Mouse (Mus musculus) layer of hippocampus, adult 9-10 months (tissue): ENCODE results near the gene Pink1.
A peak's percentile ranks its signal among the peaks of the same experiment; 100 is the strongest.

ENCODE experiments used
- DNase-seq: peaks from one replicate; pipeline ENCODE4 v3.0.0; 2022; ENCODE audit warnings: low spot score

Gene Pink1

DNA sequence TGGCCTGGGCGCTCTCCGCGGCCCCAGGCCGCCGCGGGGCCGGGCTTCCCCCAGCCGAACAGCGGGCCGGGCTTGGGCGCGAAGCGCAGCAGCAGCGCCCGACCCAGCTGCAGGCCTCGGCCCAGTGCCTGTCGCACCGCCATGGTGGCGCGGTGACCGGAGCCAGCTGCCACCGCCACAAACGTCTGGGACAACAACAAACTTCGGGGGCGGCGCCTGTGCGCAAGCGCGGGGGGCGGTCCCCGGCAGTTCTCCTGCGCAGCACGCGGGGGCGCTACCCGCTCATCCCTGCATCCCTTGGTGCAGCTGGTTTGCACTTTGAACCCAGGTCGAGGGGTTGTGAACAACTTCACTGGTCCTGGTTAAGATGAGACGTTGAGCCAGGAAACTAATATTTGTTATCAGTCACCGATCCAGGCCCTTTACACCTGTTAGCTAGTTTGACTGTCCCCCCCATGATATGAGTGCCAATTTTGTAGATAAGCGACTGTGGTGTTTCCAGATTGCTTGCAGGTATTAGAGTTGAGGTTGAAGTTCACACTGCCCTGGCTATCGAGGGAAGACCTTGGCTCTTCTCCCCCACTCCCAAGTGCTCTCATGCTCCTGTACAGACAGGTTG, at the start of gene Pink1:
Pink1 (minus strand) TSS at position 231 of the 619 bp plus-strand sequence.
- peak; percentile 92 for DNase-seq

DNA sequence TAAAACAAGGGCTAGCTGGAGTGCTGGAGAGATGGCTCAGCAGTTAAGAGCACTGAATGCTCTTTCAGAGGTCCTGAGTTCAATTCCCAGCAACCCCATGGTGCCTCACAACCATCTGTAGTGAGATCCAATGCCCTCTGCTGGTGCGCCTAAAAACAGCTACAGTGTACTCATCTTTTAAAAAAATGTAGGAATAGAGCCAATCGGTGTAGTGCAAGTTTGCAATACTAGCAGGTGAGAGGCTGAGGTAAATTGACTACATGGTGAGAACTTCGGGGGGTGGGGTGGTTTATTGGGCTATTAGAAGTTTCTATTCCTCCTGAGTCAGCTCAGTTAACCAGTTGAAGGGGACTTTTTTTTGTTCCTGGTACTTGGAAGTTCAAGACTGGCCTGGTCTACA, 49.0 kb upstream of the Pink1 start:
- no peak for DNase-seq

DNA sequence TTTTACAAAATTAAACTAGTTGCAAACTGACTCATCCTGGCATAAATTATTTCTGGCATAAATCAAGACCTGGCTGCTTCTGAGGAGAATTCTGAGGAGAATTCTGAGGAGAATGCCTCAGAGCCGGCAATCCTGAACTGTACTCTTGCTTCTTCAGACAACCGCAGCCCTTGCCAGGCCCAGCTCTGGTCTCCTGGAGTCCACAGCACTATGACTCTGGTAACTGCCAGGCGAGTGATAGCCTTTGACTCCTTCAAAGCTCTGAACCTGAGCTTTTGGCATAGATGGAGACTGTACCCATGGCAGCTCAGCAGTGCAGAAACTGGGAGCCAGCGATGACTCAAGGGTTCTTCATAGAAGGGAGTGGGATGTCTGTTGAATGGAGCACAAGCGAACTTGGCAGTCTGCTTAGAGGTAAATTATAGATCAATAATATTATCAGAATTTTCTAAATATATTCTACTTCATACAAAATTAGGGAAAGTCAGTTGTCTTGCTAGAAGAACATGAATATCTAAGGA, 44.9 kb upstream of the Pink1 start:
- no peak for DNase-seq

DNA sequence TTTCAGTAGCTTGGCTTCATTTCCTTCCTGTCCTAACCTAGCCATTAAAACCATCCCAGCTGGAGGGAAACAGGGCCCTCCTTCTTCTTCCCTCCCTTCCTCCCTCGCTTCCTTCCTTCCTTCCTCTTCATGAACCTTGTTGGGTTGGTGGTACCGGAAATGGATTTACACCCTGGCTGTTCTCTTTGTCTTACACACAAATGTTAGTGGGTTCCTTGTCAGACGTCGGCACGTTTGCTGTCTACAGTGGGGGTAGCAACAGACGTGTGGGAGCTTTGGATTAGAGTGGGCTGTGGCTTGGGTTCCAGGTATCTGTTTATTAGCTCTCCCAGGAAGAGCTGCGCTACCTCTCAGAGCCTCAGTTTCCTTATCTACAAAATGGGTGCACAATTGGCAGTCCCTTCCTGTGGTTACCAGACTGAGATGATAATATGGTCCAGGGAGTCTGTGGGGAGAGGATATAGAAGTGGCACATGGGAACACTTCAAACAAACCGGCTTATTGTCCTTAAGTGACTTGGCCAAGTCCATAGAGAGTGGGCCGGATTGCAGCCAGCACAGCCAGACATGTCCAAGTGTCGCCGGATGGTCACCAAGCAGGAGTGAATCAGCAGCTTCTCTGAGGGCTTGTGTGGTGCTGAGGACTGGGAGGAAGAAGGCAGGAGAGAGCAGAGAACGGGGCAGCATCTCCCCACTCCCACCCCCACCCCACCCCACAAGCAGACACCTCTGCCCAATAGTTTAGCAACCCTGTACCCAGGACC, 42.6 kb upstream of the Pink1 start:
- no peak for DNase-seq

DNA sequence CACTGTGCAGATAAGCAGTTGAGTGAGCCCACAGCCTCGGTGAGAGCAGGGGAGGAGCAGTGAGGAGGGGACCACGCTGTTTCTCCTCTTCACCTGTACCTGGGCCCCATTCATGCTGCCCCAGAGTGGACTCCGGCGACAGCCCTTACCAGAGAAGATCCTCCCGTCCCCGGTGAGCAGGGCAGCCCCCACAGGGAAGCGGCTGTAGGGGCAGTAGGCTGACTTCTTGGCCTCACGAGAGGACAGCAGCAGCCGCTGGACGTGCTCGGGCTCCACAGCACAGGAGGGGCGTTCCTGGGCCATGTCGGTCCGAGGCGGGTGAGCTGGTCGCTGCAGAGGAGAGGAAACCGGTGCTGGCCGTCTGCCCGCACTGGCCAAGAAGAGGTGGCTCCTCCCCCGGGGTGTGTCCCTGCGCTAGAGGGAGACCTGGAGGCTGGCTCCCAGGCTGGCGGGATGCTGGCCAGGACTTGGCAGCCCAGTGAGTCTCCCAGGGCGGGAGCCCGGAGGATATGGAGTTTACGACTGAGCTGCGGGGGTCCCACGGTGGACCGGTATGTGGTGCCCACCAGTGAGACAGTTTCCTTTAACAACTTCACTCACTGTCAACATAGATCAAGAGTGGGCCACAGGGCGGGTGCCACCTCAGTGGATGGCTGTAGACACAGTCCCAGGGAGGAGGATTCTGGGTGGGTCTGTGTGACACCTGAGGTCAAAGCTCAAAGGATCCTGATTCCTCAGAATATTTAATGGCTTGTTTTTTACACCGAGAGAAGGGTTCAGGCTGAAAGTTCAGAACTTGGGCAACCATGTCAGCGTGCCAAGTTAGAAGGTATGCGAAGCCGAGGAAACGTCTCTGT, 41.8 kb upstream of the Pink1 start, which contains the start of gene Cda:
Cda (minus strand) TSS at position 352 of the 857 bp plus-strand sequence.
- DNase-seq: no peak

DNA sequence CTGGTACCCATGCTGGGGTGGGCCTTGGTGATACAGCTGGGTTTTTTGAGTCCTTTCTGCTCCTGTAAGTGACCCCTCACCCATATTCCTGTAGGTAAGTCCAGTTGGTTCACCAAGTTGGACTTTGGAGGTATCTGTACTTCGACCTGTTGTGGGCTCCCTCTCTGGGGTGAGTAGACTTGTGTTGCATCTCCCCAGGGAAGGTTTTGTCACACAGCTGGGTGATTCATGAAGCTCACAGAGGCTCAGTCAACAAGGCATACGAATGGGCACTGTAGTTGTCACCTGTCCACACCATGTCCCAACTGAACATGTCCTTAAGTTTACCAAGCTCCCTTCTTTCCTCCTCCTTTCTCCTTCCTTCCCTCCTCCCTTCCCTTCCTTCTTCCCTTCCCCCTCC, 40.5 kb upstream of the Pink1 start:
- DNase-seq: no peak

DNA sequence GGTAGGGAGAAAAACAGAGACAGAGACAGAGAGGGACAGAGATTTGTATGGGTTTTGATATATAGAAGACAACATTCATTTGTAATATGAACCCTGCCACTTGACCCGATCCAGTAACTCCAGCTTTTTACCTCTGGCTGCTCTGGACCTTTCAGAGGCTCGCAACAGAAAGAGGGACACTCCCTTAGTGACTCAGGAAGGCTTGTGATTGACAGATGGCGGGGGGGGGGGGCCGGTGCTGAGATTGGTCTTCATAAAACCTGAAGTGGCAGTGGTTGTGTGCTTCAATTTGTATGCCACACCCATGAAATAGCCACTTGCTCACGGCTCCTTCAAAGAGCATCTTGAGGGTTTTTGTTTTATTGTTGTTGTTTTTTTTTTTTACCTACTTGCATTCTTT, 37.4 kb upstream of the Pink1 start:
- no peak for DNase-seq

DNA sequence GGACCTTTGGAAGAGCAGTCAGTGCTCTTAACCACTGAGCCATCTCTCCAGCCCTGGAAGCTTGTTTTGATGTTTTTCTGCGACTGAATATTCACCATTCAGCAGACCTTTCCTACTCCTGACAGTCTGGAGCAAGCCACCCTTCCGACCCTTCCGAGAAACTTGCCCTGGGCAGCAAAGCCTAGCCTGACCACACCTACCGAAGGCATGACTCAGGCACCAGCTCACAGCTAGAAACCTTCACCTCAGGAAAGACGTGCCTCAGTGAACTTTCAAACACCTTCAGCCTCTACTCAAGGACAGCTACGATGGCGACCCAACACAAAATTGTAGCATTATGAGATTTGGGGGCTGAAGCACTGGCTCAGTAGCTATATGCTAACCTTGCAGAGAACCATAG, 36.8 kb upstream of the Pink1 start:
- DNase-seq: no peak

DNA sequence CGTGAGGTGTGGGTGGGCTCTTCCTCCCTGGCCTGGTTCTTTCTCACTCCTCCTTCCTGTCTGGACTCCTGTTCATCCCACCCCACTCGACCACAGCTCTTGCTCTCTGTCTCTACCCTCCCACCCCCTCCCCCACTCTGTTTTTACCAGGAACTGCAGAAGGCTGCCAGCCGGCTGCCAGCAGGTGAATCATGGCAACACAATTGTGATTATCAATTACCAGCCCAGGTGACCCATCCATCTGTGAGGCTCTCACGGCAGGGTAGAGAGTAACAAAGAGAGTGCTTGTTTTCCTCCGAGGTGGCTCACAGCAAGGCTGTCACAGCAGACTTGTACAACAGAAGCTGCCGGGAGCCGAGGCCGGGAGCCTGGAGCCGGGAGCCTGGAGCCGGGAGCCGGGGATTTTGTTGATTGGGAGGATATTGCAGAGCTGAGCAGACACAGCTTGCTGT, 35.3 kb upstream of the Pink1 start:
- DNase-seq: no peak

DNA sequence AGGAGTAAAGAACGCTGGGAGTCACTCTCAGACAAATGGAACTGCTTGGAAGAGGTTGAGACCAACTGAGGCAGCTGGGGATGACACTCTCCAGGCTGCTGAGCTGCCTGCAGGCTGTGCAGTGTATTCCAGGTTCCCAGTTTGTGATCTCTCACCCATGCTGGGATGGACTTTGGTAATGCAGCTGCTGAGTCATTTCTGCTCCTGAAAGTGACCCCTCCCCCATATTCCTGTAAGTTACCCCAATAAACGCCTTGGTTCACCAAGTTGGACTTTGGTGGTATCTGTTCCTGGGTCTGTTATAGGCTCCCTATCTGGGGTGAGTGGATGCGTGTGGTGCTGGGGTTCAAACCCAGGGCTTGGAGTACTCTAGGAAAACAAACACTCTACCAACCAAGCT, 32.1 kb upstream of the Pink1 start:
- no peak for DNase-seq

DNA sequence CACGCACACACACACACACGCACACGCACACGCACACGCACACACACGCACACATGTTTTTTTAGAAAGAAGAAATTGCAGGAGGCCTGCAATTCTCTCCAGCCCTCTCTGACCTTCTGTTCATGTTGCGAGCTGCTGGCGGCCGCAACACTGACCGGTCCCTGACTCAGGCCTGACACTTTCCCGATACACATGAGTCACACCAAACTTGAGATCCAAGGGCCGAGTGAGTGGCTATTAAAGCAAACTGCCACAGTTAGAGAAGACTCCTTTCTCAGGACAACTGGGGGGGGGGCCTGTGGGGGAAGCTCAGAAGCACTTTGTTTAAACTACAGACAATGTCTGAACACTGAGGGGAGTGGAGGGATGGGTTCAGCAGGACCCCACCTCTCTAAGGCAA, 30.4 kb upstream of the Pink1 start:
- no peak for DNase-seq

DNA sequence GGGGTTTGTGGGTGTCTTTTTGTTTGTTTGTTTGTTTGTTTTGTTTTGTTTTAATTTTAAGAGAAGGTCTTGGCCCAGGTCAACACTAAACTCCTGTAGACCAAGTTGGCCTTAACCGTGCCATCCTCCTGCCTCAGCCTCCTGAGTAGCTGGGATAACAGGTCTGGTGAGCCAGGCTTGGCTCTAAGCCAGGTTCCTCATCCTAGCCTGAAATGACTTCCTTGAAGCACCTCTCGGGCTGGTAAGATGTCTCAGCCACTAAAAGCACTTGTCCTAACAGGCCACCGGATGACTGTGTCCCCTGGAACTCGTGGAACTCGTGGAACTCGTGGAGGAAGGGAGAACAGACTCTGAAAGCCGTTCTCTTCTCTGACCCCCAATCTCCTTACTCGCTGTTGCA, 30.0 kb upstream of the Pink1 start:
- DNase-seq: no peak

DNA sequence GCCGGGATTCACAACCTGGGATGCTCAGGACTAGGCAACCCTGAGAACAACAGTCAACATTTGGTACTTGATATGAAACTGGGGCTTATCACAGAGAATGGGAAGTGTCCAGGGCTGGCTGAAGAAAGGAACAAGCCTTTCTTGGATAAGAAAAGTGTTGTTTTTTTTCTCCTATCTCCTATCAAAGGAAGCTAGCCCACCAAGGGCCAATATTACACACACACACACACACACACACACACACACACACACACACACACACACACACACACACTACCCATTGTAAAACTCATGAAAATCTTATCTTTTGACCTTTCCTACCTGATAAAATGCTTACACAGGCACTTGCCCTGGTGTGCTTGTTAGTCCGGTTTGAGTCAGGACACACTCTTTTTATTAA, 29.4 kb upstream of the Pink1 start:
- DNase-seq: no peak

DNA sequence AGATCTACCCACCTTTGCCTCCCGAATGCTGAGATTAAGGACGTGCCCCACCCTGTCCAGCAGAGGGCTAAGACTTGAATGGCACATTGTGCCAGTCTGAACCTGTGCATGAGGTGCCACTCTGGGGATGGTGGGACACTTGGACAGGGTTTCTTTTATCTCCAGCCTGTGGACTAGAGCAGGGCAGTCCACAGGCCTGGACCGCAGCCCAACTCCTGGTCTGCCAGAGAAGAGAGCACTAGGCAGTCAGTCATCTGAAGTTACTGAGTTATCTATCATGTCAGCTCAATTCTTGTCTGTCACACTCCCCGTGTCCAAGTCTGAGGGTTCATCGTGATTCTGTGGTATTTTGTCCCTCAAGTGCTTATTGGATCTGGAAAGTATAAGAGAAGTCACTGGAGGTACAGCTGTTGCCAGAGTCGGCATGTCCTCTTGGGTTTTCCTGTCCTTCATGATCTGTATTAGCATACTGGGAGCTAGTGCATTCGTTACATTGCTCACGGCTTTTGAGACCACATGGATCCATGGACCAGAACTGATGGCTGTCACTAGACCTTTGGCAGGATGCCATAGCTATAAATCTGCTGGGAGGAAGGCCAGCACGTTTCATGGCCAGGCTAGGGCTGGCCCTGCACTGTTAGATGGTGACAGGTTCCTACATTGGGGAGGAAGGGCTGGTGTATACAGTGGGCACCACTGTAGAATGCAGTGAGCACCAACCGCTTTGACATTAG, 27.5 kb upstream of the Pink1 start:
- DNase-seq: no peak

DNA sequence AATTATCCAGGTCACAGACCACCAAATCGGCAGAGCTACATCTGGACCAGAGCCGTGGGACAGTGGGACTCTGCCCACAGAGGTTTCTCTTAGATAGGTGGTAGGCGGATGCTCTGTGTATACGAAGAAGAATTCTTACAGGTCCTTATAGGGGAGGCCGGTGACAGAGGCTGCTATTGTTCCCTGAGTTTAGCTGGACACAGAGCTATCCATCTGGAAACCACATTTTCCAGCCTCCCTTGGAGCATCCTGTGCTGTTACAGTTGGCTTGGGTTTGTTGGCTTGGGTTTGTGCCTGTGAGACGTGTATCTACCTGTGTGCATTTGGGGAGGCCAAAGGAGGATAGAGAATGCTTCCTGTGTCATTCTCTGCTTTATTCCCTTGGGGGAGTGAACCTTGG, 26.6 kb upstream of the Pink1 start:
- no peak for DNase-seq

DNA sequence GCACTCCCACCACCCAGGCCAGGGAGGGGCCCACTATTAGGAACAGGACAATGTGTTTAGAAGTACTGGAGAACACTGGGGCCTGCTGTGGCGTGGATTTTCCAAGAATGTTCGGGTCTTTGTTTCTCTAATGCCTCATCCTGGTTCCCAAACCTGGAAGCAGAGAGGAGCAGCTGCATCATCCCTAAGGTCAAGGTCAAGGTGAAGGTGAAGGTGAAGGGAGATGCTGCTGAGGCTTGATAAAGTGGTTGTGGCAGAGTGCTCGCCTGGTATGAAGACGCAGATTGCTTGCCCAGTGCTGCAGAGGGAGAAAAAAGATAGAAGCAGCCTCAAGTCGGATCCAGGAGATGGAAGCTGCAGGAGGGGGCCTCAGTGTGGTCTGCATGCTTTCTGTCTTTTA, 25.7 kb upstream of the Pink1 start:
- no peak for DNase-seq

DNA sequence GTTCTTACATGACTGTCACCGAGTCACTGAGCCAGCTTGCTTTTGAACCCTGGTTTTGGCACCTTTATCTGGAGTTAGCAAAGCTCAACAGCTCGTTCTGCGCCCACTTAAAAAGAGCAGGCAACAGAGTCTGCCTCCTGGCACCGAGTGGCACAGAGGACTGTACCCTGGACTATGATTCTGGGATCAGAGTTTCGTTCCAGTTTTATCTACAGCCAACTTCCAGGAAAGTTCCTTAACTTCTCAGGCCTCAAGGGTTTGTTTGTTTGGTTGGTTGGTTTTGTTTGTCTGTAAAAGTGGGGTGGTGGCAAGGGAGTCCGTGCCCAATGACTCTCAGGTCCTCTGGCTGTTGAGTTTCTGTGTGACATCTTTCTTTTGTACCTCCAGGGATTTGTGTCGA, 22.6 kb upstream of the Pink1 start:
- DNase-seq: no peak

DNA sequence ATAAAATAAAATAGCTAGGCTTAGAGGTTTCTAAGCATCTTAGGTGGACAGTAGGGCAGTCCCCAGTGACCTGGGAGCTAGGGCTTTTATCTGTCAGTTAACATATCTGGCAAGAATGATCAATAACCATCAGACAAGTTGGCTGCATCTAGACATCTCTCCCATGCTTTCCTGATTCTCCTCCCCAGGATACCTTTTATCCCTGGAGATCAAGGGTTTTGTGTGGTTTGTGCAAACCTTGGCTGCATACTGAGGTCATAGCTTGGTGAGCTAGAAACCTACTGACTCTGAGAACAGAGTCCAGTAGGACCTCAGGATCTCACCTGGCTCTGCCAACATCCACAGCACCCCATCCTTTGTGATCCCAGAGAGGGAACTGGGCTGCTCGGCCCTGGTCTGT, 21.2 kb upstream of the Pink1 start:
- DNase-seq: no peak

DNA sequence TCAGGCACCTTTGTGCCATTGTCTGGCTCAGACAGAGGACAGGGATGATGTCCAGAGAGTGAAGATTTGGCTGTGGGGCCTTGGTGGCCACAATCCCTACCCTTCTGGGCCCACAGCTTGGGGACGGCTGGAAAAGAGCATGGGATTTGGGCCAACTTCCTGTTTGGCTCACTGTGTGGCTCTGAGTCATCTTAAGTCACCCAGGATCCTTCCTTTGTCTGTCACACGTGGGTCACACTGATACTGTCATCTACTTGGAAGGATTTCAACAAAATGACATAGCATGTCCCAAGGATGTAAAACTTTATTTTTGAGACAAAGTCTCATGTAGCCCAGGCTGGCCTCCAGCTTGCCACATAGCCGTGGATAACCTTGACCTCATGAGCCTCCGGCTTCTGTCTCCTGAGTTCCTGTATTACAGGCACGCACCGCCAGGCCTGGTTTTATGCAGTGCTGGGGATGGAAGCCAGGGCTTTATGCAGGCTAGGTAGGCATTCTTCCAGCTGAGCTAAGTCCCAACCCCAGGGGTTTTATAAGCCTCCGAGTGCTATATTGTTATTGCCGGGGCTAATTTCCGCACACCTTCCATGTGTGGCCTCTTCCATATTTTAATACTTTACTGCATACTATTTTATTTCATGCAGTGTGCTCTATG, 18.9 kb upstream of the Pink1 start:
- no peak for DNase-seq

DNA sequence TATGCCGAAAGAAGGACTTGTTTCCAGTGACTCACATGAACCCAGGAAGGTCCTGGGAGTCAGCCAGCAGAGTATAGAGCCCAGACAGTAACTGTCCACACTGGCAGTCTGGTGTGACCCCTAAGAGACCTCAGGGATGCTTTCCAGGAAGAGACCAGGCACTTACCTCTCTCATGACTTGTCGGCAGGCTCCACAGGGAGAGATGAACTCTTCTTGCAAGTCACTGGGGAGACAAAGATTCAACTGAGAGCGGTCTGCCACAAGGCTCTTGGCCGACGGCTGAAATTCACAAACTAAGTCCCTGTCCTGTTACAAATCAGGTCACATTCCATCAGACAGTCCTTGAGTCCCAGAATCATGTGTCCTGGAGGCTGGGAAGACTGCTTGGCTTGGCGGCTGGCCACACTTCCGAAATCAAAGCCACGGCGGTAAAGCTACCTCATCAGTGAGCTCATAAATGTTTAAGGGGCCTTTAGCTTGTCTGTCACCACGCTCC, 17.3 kb upstream of the Pink1 start:
- DNase-seq: no peak

DNA sequence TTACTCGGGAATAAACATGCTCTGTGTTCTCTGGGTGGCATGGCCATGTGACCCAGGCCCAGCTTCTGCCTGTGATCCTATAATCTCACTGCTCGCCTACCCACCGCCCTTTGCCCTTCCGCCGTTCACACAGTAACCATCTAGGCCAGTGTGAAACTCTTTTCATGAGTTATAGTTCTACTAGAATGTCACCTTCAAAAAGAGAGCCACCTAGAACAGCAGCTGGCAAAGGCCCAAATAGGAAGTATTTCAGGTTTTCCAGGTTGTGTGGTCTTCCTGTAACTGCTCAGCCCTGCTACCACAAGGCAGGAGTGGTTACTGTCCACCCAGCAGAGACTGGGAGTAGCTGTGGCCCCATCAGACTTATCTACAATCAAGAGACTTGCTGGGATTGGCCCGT, 16.7 kb upstream of the Pink1 start:
- DNase-seq: no peak
